Mouse (Mus musculus): ENCODE measurements around the gene Sdhb. TPM values are rescaled to one million over a fixed set of nuclear protein-coding genes. Genes with fewer than 3 reads are reported as not detected.

The Sdhb gene
- polyA plus RNA-seq, 1 experiment from 2014 or later: 428 TPM

Other genes starting within 250 kb of the Sdhb start
- gene Padi6, start 218.6 kb upstream of the Sdhb start, polyA plus RNA-seq (2014; fragmentation: Nextera tagmentation; extraction: Ambion mirVana): 0.13 TPM in 1 of 2 replicates, not detected in the other
- 0.25 and 0.37 TPM in 2 replicates for gene Padi4, start 187.0 kb upstream of the Sdhb start, polyA plus RNA-seq (2014; fragmentation: Nextera tagmentation; extraction: Ambion mirVana)
- not detected in 2 replicates for gene Padi3, start 150.6 kb upstream of the Sdhb start, polyA plus RNA-seq (2014; fragmentation: Nextera tagmentation; extraction: Ambion mirVana)
- gene Padi1, start 115.4 kb upstream of the Sdhb start, polyA plus RNA-seq (2014; fragmentation: Nextera tagmentation; extraction: Ambion mirVana): 0.05 and 0.08 TPM in 2 replicates
- gene Padi2, start 54.9 kb upstream of the Sdhb start, polyA plus RNA-seq (2014; fragmentation: Nextera tagmentation; extraction: Ambion mirVana): 1.2 and 2.4 TPM in 2 replicates
- gene Atp13a2, start 25.7 kb downstream of the Sdhb start, polyA plus RNA-seq (2014; fragmentation: Nextera tagmentation; extraction: Ambion mirVana): 34.9 and 39.8 TPM in 2 replicates
- gene Mfap2, start 49.2 kb downstream of the Sdhb start, polyA plus RNA-seq (2014; fragmentation: Nextera tagmentation; extraction: Ambion mirVana): 266 and 286 TPM in 2 replicates
- 6.3 and 7.6 TPM in 2 replicates for gene Crocc, start 99.3 kb downstream of the Sdhb start, polyA plus RNA-seq (2014; fragmentation: Nextera tagmentation; extraction: Ambion mirVana)
- gene Necap2, start 117.2 kb downstream of the Sdhb start, polyA plus RNA-seq (2014; fragmentation: Nextera tagmentation; extraction: Ambion mirVana): 50.8 and 51.7 TPM in 2 replicates
- gene Spata21, start 127.1 kb downstream of the Sdhb start, polyA plus RNA-seq (2014; fragmentation: Nextera tagmentation; extraction: Ambion mirVana): 0.17 and 0.19 TPM in 2 replicates
- 35.5 and 35.7 TPM in 2 replicates for gene Szrd1, start 178.6 kb downstream of the Sdhb start, polyA plus RNA-seq (2014; fragmentation: Nextera tagmentation; extraction: Ambion mirVana)
- 21.9 and 24.8 TPM in 2 replicates for gene Fbxo42, start 186.7 kb downstream of the Sdhb start, polyA plus RNA-seq (2014; fragmentation: Nextera tagmentation; extraction: Ambion mirVana)

Measured in hindbrain, embryonic 11.5 days (tissue).